Comparison of ENCODE assay signal across 8 mouse cellular contexts in genomic region chr16:4659326-4659725, GRCm38 (mm10). TPM values are rescaled to one million over a fixed set of nuclear protein-coding genes. Genes with fewer than 3 reads are reported as not detected.
DNase-seq lines count a peak whose midpoint lies in the region; ATAC-seq and TF ChIP-seq lines count a peak whose summit lies in the region.
"Had no signal": no experiment of that assay in that cellular context is flagged by ENCODE, and none has a peak within 500 bp of the region (broad histone marks: within the 10 kb centered on the region; RNA-seq: fewer than 3 reads in every experiment).

No protein-coding gene starts in this region.

- H3K27me3 ChIP-seq in intestine, embryonic 14.5 days (replicated peaks; ENCODE audit: control insufficient read depth, insufficient read depth, low read length) = no peaks in the 10 kb centered on the region
- no peaks in the 10 kb centered on the region for H3K27me3 ChIP-seq in intestine, postnatal 0 days (replicated peaks; ENCODE audit: control insufficient read depth, insufficient read depth, low read length)
- H3K27me3 ChIP-seq in neural tube, embryonic 13.5 days = no peaks in the 10 kb centered on the region
- H3K27me3 ChIP-seq in neural tube, embryonic 15.5 days (replicated peaks) = no peaks in the 10 kb centered on the region
- H3K27me3 ChIP-seq in forebrain, embryonic 13.5 days = no peaks in the 10 kb centered on the region

- TF ChIP-seq CTCF in intestine, postnatal 0 days (IDR thresholded peaks at IDR 0.05; ENCODE audit: low read depth) = no peak

- H3K9ac ChIP-seq in intestine, embryonic 14.5 days (ENCODE audit: low read length) = no peak overlapping the region
- no peak overlapping the region for H3K9ac ChIP-seq in intestine, postnatal 0 days (ENCODE audit: low read depth, low read length)
- H3K9ac ChIP-seq in neural tube, embryonic 13.5 days = 0 out of 2 replicates have a peak overlapping the region, but pooled peaks have one; percentile 41
- H3K9ac ChIP-seq in neural tube, embryonic 15.5 days (replicated peaks) = no peak overlapping the region
- peak overlapping the region; percentile 7; the same call in 1 of the 2 replicates for H3K9ac ChIP-seq in forebrain, embryonic 13.5 days

- peak overlapping the region; percentile 30; the same call in 1 of the 2 replicates for H3K4me2 ChIP-seq in intestine, embryonic 14.5 days (ENCODE audit: low read length)
- H3K4me2 ChIP-seq in intestine, postnatal 0 days (replicated peaks; ENCODE audit: low read depth) = no peak overlapping the region
- no peak overlapping the region for H3K4me2 ChIP-seq in neural tube, embryonic 13.5 days
- H3K4me2 ChIP-seq in neural tube, embryonic 15.5 days = no peak overlapping the region
- H3K4me2 ChIP-seq in forebrain, embryonic 13.5 days = peak overlapping the region; percentile 20

- DNase-seq in intestine, embryonic 14.5 days (ENCODE audit: low spot score) = no peak
- no peak for DNase-seq in left cerebral cortex, adult 18-20 months (ENCODE audit: low spot score in 2 of 2)
- DNase-seq: adrenal gland, postnatal 25 days had no signal

- peak overlapping the region; percentile 55 for H3K27ac ChIP-seq in intestine, embryonic 14.5 days (ENCODE audit: low read depth)
- H3K27ac ChIP-seq in intestine, postnatal 0 days (ENCODE audit: low read depth, low read length) = no peak overlapping the region
- peak overlapping the region; percentile 59; the same call in 1 of the 2 replicates for H3K27ac ChIP-seq in neural tube, embryonic 13.5 days (replicated peaks)
- H3K27ac ChIP-seq in neural tube, embryonic 15.5 days (replicated peaks) = no peak overlapping the region
- H3K27ac ChIP-seq in forebrain, embryonic 13.5 days = no peak overlapping the region

- WGBS in intestine, embryonic 14.5 days = 24% methylated on average over 2 of the region's 2 CpGs
- WGBS in intestine, postnatal 0 days = 60% methylated on average over 2 of the region's 2 CpGs
- WGBS in neural tube, embryonic 13.5 days = 30% methylated on average over 2 of the region's 2 CpGs
- 47% methylated on average over 2 of the region's 2 CpGs for WGBS in neural tube, embryonic 15.5 days
- 19% methylated on average over 2 of the region's 2 CpGs for WGBS in forebrain, embryonic 13.5 days

- H3K9me3 ChIP-seq in intestine, embryonic 14.5 days (ENCODE audit: control insufficient read depth, low read length) = no peaks in the 10 kb centered on the region
- no peaks in the 10 kb centered on the region for H3K9me3 ChIP-seq in intestine, postnatal 0 days (ENCODE audit: control insufficient read depth)
- H3K9me3 ChIP-seq in neural tube, embryonic 13.5 days = no peaks in the 10 kb centered on the region
- H3K9me3 ChIP-seq in neural tube, embryonic 15.5 days (replicated peaks) = no peaks in the 10 kb centered on the region
- H3K9me3 ChIP-seq in forebrain, embryonic 13.5 days (replicated peaks) = no peaks in the 10 kb centered on the region

- peaks cover 22% of the 10 kb centered on the region for H3K4me1 ChIP-seq in intestine, embryonic 14.5 days (replicated peaks; ENCODE audit: control insufficient read depth, insufficient read depth, low read length)
- H3K4me1 ChIP-seq in intestine, postnatal 0 days (replicated peaks; ENCODE audit: control insufficient read depth, insufficient read depth, low read length) = no peaks in the 10 kb centered on the region; the same call in 1 of the 2 replicates
- H3K4me1 ChIP-seq in neural tube, embryonic 13.5 days (replicated peaks) = peaks cover 23% of the 10 kb centered on the region
- peaks cover 16% of the 10 kb centered on the region; the same call in 1 of the 2 replicates for H3K4me1 ChIP-seq in neural tube, embryonic 15.5 days
- peaks cover 25% of the 10 kb centered on the region for H3K4me1 ChIP-seq in forebrain, embryonic 13.5 days

- no peak overlapping the region for H3K4me3 ChIP-seq in intestine, embryonic 14.5 days (ENCODE audit: low read depth, low read length)
- H3K4me3 ChIP-seq in intestine, postnatal 0 days (ENCODE audit: low read depth, low read length) = no peak overlapping the region
- H3K4me3 ChIP-seq in neural tube, embryonic 13.5 days = no peak overlapping the region
- no peak overlapping the region for H3K4me3 ChIP-seq in neural tube, embryonic 15.5 days (replicated peaks)
- H3K4me3 ChIP-seq in forebrain, embryonic 13.5 days = no peak overlapping the region

- no peak for ATAC-seq in intestine, embryonic 14.5 days (replicated peaks; ENCODE audit: low FRiP score, low TSS enrichment, low read depth)
- no peak for ATAC-seq in intestine, postnatal 0 days
- 0 out of 2 replicates have a peak, but pooled peaks have one; percentile 15 for ATAC-seq in neural tube, embryonic 13.5 days (ENCODE audit: low read depth)
- ATAC-seq in neural tube, embryonic 15.5 days (ENCODE audit: low FRiP score) = no peak
- no peak for ATAC-seq in forebrain, embryonic 13.5 days
- no peak for ATAC-seq in monocyte, adult 5-6 weeks (replicated peaks; ENCODE audit: insufficient number of reproducible peaks, low FRiP score, low TSS enrichment, poor library complexity, severe bottlenecking)

- H3K36me3 ChIP-seq in intestine, embryonic 14.5 days (ENCODE audit: control insufficient read depth, insufficient read depth, low read length) = peaks cover 20% of the 10 kb centered on the region
- peaks cover 40% of the 10 kb centered on the region for H3K36me3 ChIP-seq in intestine, postnatal 0 days (ENCODE audit: control insufficient read depth, insufficient read depth)
- H3K36me3 ChIP-seq in neural tube, embryonic 13.5 days = peaks cover 46% of the 10 kb centered on the region
- H3K36me3 ChIP-seq in neural tube, embryonic 15.5 days = peaks cover 30% of the 10 kb centered on the region
- H3K36me3 ChIP-seq in forebrain, embryonic 13.5 days (ENCODE audit: poor library complexity, severe bottlenecking) = peaks cover 30% of the 10 kb centered on the region

RNA-seq across cellular contexts. Expression of gene Dnaja3, which starts 19.5 kb away (rescaled TPM):
- polyA plus RNA-seq in intestine, embryonic 14.5 days (2014; fragmentation: Nextera tagmentation; extraction: Ambion mirVana) = 71.6 and 75.3 TPM in 2 replicates
- polyA plus RNA-seq in intestine, postnatal 0 days (2015; fragmentation: Nextera tagmentation; extraction: Ambion mirVana) = 37.9 and 38.6 TPM in 2 replicates
- 55.7 and 59.2 TPM in 2 replicates for polyA plus RNA-seq in neural tube, embryonic 13.5 days (2015; fragmentation: Nextera tagmentation; extraction: Ambion mirVana)
- polyA plus RNA-seq in neural tube, embryonic 15.5 days (2015; fragmentation: Nextera tagmentation; extraction: Ambion mirVana) = 68.6 and 71.0 TPM in 2 replicates
- polyA plus RNA-seq in forebrain, embryonic 13.5 days (2015; fragmentation: Nextera tagmentation; extraction: Ambion mirVana) = 48.0 and 53.2 TPM in 2 replicates
- total RNA-seq in monocyte, adult 5-6 weeks (2017) = 25.9 to 34.1 TPM (median 26.3 TPM) in 3 replicates
- 10 to 100 TPM; 61.5 to 64.2 TPM for total RNA-seq in left cerebral cortex, adult 18-20 months (2021)

RNA-seq across cellular contexts. Expression of gene Vasn, which starts 19.6 kb away (rescaled TPM):
- polyA plus RNA-seq in intestine, embryonic 14.5 days (2014; fragmentation: Nextera tagmentation; extraction: Ambion mirVana) = 15.9 and 17.1 TPM in 2 replicates
- polyA plus RNA-seq in intestine, postnatal 0 days (2015; fragmentation: Nextera tagmentation; extraction: Ambion mirVana) = 5.0 and 5.3 TPM in 2 replicates
- 6.7 TPM in 2 replicates for polyA plus RNA-seq in neural tube, embryonic 13.5 days (2015; fragmentation: Nextera tagmentation; extraction: Ambion mirVana)
- polyA plus RNA-seq in neural tube, embryonic 15.5 days (2015; fragmentation: Nextera tagmentation; extraction: Ambion mirVana) = 7.1 and 8.8 TPM in 2 replicates
- polyA plus RNA-seq in forebrain, embryonic 13.5 days (2015; fragmentation: Nextera tagmentation; extraction: Ambion mirVana) = 2.3 and 2.7 TPM in 2 replicates
- 0.19 to 0.43 TPM (median 0.39 TPM) in 3 replicates for total RNA-seq in monocyte, adult 5-6 weeks (2017)
- 10 to 100 TPM; 11.5 to 11.6 TPM for total RNA-seq in left cerebral cortex, adult 18-20 months (2021)

RNA-seq across cellular contexts. Expression of gene Coro7, which starts 20.3 kb away (rescaled TPM):
- polyA plus RNA-seq in intestine, embryonic 14.5 days (2014; fragmentation: Nextera tagmentation; extraction: Ambion mirVana) = 17.8 and 19.3 TPM in 2 replicates
- 25.3 and 27.5 TPM in 2 replicates for polyA plus RNA-seq in intestine, postnatal 0 days (2015; fragmentation: Nextera tagmentation; extraction: Ambion mirVana)
- polyA plus RNA-seq in neural tube, embryonic 13.5 days (2015; fragmentation: Nextera tagmentation; extraction: Ambion mirVana) = 27.9 and 33.5 TPM in 2 replicates
- 31.4 and 35.5 TPM in 2 replicates for polyA plus RNA-seq in neural tube, embryonic 15.5 days (2015; fragmentation: Nextera tagmentation; extraction: Ambion mirVana)
- polyA plus RNA-seq in forebrain, embryonic 13.5 days (2015; fragmentation: Nextera tagmentation; extraction: Ambion mirVana) = 19.4 and 20.1 TPM in 2 replicates
- 28.4 to 62.6 TPM (median 29.8 TPM) in 3 replicates for total RNA-seq in monocyte, adult 5-6 weeks (2017)
- 10 to 100 TPM; 78.4 to 85.4 TPM for total RNA-seq in left cerebral cortex, adult 18-20 months (2021)

RNA-seq across cellular contexts. Expression of gene Pam16, which starts 34.5 kb away (rescaled TPM):
- 80.5 and 85.9 TPM in 2 replicates for polyA plus RNA-seq in intestine, embryonic 14.5 days (2014; fragmentation: Nextera tagmentation; extraction: Ambion mirVana)
- 63.3 and 72.1 TPM in 2 replicates for polyA plus RNA-seq in intestine, postnatal 0 days (2015; fragmentation: Nextera tagmentation; extraction: Ambion mirVana)
- polyA plus RNA-seq in neural tube, embryonic 13.5 days (2015; fragmentation: Nextera tagmentation; extraction: Ambion mirVana) = 152 and 169 TPM in 2 replicates
- polyA plus RNA-seq in neural tube, embryonic 15.5 days (2015; fragmentation: Nextera tagmentation; extraction: Ambion mirVana) = 150 and 179 TPM in 2 replicates
- polyA plus RNA-seq in forebrain, embryonic 13.5 days (2015; fragmentation: Nextera tagmentation; extraction: Ambion mirVana) = 142 and 149 TPM in 2 replicates
- 5.1 to 18.7 TPM (median 14.8 TPM) in 3 replicates for total RNA-seq in monocyte, adult 5-6 weeks (2017)
- 10 to 100 TPM; 72.1 to 86.6 TPM for total RNA-seq in left cerebral cortex, adult 18-20 months (2021)

RNA-seq across cellular contexts. Expression of gene Nmral1, which starts 59.8 kb away (rescaled TPM):
- 73.4 and 79.4 TPM in 2 replicates for polyA plus RNA-seq in intestine, embryonic 14.5 days (2014; fragmentation: Nextera tagmentation; extraction: Ambion mirVana)
- polyA plus RNA-seq in intestine, postnatal 0 days (2015; fragmentation: Nextera tagmentation; extraction: Ambion mirVana) = 10.2 and 11.6 TPM in 2 replicates
- polyA plus RNA-seq in neural tube, embryonic 13.5 days (2015; fragmentation: Nextera tagmentation; extraction: Ambion mirVana) = 55.5 and 57.2 TPM in 2 replicates
- 50.8 and 51.4 TPM in 2 replicates for polyA plus RNA-seq in neural tube, embryonic 15.5 days (2015; fragmentation: Nextera tagmentation; extraction: Ambion mirVana)
- polyA plus RNA-seq in forebrain, embryonic 13.5 days (2015; fragmentation: Nextera tagmentation; extraction: Ambion mirVana) = 158 and 173 TPM in 2 replicates
- 3.7 to 12.2 TPM (median 6.1 TPM) in 3 replicates for total RNA-seq in monocyte, adult 5-6 weeks (2017)
- total RNA-seq in left cerebral cortex, adult 18-20 months (2021) = 10 to 100 TPM; 11.2 to 11.6 TPM

Comparison
In these comparisons a context has a peak if more than half of its experiments do, and no peak if none do; other contexts are left out.
1. H3K27ac ChIP-seq: peak in intestine, embryonic 14.5 days (single experiment) and neural tube, embryonic 13.5 days (single experiment); none in intestine, postnatal 0 days (single experiment), neural tube, embryonic 15.5 days (single experiment) and forebrain, embryonic 13.5 days (single experiment).
2. H3K4me2 ChIP-seq: peak in intestine, embryonic 14.5 days (single experiment) and forebrain, embryonic 13.5 days (single experiment); none in intestine, postnatal 0 days (single experiment), neural tube, embryonic 13.5 days (single experiment) and neural tube, embryonic 15.5 days (single experiment).
3. H3K9ac ChIP-seq: peak in neural tube, embryonic 13.5 days (single experiment) and forebrain, embryonic 13.5 days (single experiment); none in intestine, embryonic 14.5 days (single experiment), intestine, postnatal 0 days (single experiment) and neural tube, embryonic 15.5 days (single experiment).